Comparison of ENCODE assay signal across 8 mouse cellular contexts in genomic region chr2:144270507-144271420, GRCm38 (mm10). TPM values are rescaled to one million over a fixed set of nuclear protein-coding genes. Genes with fewer than 3 reads are reported as not detected.
DNase-seq lines count a peak whose midpoint lies in the region; ATAC-seq lines count a peak whose summit lies in the region.

Gene Mgme1 (plus strand): TSS chr2:144270663.
Gene Snx5 (minus strand): TSS chr2:144270906.

- peak; percentile 79 for ATAC-seq in common myeloid progenitor, adult 5-6 weeks (replicated peaks; ENCODE audit: low read depth, poor library complexity, severe bottlenecking)
- peak; percentile 76 for ATAC-seq in megakaryocyte progenitor cell, adult 5-6 weeks (replicated peaks; ENCODE audit: poor library complexity)

- peak; percentile 99 for DNase-seq in ZHBTc4 (ENCODE audit: low read depth, low spot score)
- peak; percentile 84 to 85 for DNase-seq in gastrocnemius, adult 8-10 months (ENCODE audit: low spot score in 2 of 2)
- peak; percentile 72 for DNase-seq in hindlimb bud, embryonic 11.5 days (ENCODE audit: extremely low spot score, low read depth, low spot score)
- DNase-seq in left cerebral cortex, adult 9 months (ENCODE audit: low spot score in 2 of 2): peak; percentile 87 to 95
- peak; percentile 95 for DNase-seq in right cerebral cortex, postnatal 14 days
- DNase-seq in urinary bladder, postnatal 36 days (ENCODE audit: low spot score in 2 of 2): peak; percentile 91

RNA-seq across cellular contexts. Expression of gene Mgme1, which starts in this region (rescaled TPM):
- total RNA-seq in common myeloid progenitor, adult 5-6 weeks (2017): 29.3 and 30.4 TPM in 2 replicates
- total RNA-seq in gastrocnemius, adult 8-10 months (2022): 10 to 100 TPM; 11.8 to 13.8 (median 13.1) TPM
- total RNA-seq in megakaryocyte progenitor cell, adult 5-6 weeks (2015): 16.5 and 17.7 TPM in 2 replicates
- 30.2 and 31.0 TPM in 2 replicates for total RNA-seq in megakaryocyte progenitor cell, adult 5-6 weeks (2017)

RNA-seq across cellular contexts. Expression of gene Snx5, which starts in this region (rescaled TPM):
- total RNA-seq in common myeloid progenitor, adult 5-6 weeks (2017): 280 and 311 TPM in 2 replicates
- total RNA-seq in gastrocnemius, adult 8-10 months (2022): 10 to 100 TPM; 57.8 to 66.5 (median 58.9) TPM
- total RNA-seq in megakaryocyte progenitor cell, adult 5-6 weeks (2015): 269 and 285 TPM in 2 replicates
- total RNA-seq in megakaryocyte progenitor cell, adult 5-6 weeks (2017): 297 and 304 TPM in 2 replicates

Comparison
In these comparisons a context has a peak if more than half of its experiments do, and no peak if none do; other contexts are left out.
1. Peak in every context shown above with its lines: DNase-seq and ATAC-seq.